8 mouse cellular contexts compared by ENCODE assay signal in genomic region chr15:12066176-12066856, GRCm38 (mm10). TPM values are rescaled to one million over a fixed set of nuclear protein-coding genes. Genes with fewer than 3 reads are reported as not detected.
A peak's percentile ranks its signal among the peaks of the same experiment; 100 is the strongest.
DNase-seq lines count a peak whose midpoint lies in the region; ATAC-seq lines count a peak whose summit lies in the region.

No protein-coding gene starts in this region.

- H3K9ac ChIP-seq in hindbrain, embryonic 14.5 days, result no peak overlapping the region
- no peak overlapping the region for H3K9ac ChIP-seq in midbrain, embryonic 16.5 days (ENCODE audit: low read depth, low read length)

- H3K4me3 ChIP-seq in hindbrain, embryonic 14.5 days (replicated peaks; ENCODE audit: low read length), result no peak overlapping the region
- no peak overlapping the region for H3K4me3 ChIP-seq in midbrain, embryonic 16.5 days (ENCODE audit: low read depth, low read length)

- no peaks in the 10 kb centered on the region for H3K36me3 ChIP-seq in hindbrain, embryonic 14.5 days (replicated peaks; ENCODE audit: control insufficient read depth, insufficient read depth)
- no peaks in the 10 kb centered on the region for H3K36me3 ChIP-seq in midbrain, embryonic 16.5 days (ENCODE audit: control insufficient read depth, insufficient read depth, low read length)

- WGBS in hindbrain, embryonic 14.5 days, result 35% methylated on average over 14 of the region's 14 CpGs
- 25% methylated on average over 14 of the region's 14 CpGs for WGBS in midbrain, embryonic 16.5 days

- peak; percentile 91 for ATAC-seq in hindbrain, embryonic 14.5 days (ENCODE audit: low FRiP score)
- peak; percentile 86 for ATAC-seq in midbrain, embryonic 16.5 days
- ATAC-seq in megakaryocyte, adult 5-6 weeks (ENCODE audit: poor library complexity, severe bottlenecking), result no peak

- no peaks in the 10 kb centered on the region for H3K27me3 ChIP-seq in hindbrain, embryonic 14.5 days (ENCODE audit: control insufficient read depth, insufficient read depth, low read length)
- no peaks in the 10 kb centered on the region for H3K27me3 ChIP-seq in midbrain, embryonic 16.5 days (ENCODE audit: control insufficient read depth, insufficient read depth, low read depth, low read length)

- peak; percentile 7 for DNase-seq in retina, embryonic 14.5 days (ENCODE audit: low spot score)
- DNase-seq in retina, postnatal 1 day, result no peak
- DNase-seq in frontal cortex, postnatal 36 days (ENCODE audit: low spot score in 2 of 2), result peak; percentile 58 to 61
- DNase-seq in hindbrain, embryonic 14.5 days (ENCODE audit: low spot score), result peak; percentile 73
- DNase-seq in layer of hippocampus, postnatal 36 days, result peak; percentile 63 to 70
- peak; percentile 28 for DNase-seq in urinary bladder, adult 2 months (ENCODE audit: low spot score)

- 0 out of 2 replicates have a peak, but pooled peaks cover 4% of the 10 kb centered on the region for H3K4me1 ChIP-seq in hindbrain, embryonic 14.5 days (replicated peaks; ENCODE audit: control insufficient read depth, insufficient read depth, low read length)
- H3K4me1 ChIP-seq in midbrain, embryonic 16.5 days (ENCODE audit: control insufficient read depth, insufficient read depth, low read length), result no peaks in the 10 kb centered on the region

- 0 out of 2 replicates have a peak, but pooled peaks cover 6% of the 10 kb centered on the region for H3K9me3 ChIP-seq in hindbrain, embryonic 14.5 days (ENCODE audit: control insufficient read depth, low read length)
- no peaks in the 10 kb centered on the region for H3K9me3 ChIP-seq in midbrain, embryonic 16.5 days (replicated peaks; ENCODE audit: control insufficient read depth, low read length, poor library complexity, severe bottlenecking)

- H3K4me2 ChIP-seq in hindbrain, embryonic 14.5 days (replicated peaks), result no peak overlapping the region
- no peak overlapping the region for H3K4me2 ChIP-seq in midbrain, embryonic 16.5 days (ENCODE audit: low read length)

- H3K27ac ChIP-seq in hindbrain, embryonic 14.5 days, result peak overlapping the region; percentile 16; the same call in 1 of the 2 replicates
- H3K27ac ChIP-seq in midbrain, embryonic 16.5 days (ENCODE audit: low read length), result no peak overlapping the region; the same call in 1 of the 2 replicates

RNA-seq across cellular contexts. Expression of gene Zfr, which starts 51.3 kb away (rescaled TPM):
- polyA plus RNA-seq in hindbrain, embryonic 14.5 days (2014; fragmentation: Nextera tagmentation; extraction: Ambion mirVana), result 228 and 233 TPM in 2 replicates
- 100 to 1,000 TPM; 347 to 362 TPM for total RNA-seq in layer of hippocampus, postnatal 36 days (2021)
- 161 and 169 TPM in 2 replicates for polyA plus RNA-seq in midbrain, embryonic 16.5 days (2015; fragmentation: Nextera tagmentation; extraction: Ambion mirVana)
- 50.2 and 53.9 TPM in 2 replicates for polyA plus RNA-seq in urinary bladder, adult 2 months (2012; rRNA removed)
- 111 and 115 TPM in 2 replicates for total RNA-seq in megakaryocyte, adult 5-6 weeks (2015)
- 47.1 and 49.6 TPM in 2 replicates for total RNA-seq in megakaryocyte, adult 5-6 weeks (2017)
